Mouse (Mus musculus) bone marrow macrophage, adult 2 months (primary cell): ENCODE results near the gene Ccdc124. TPM values are rescaled to one million over a fixed set of nuclear protein-coding genes. Genes with fewer than 3 reads are reported as not detected.
A peak's percentile ranks its signal among the peaks of the same experiment; 100 is the strongest.

Experiments used
- H3K27ac ChIP-seq: 2 replicates; pipeline ENCODE4 v1.5.1; 2012; ENCODE audit warnings: low read depth, low read length; ENCODE audit not compliant: insufficient read depth
- H3K4me1 ChIP-seq: 2 replicates; pipeline ENCODE4 v1.6.1; 2012; ENCODE audit warnings: low read length; ENCODE audit not compliant: control insufficient read depth, insufficient read depth
- H3K4me3 ChIP-seq: 2 replicates; pipeline ENCODE4 v1.5.1; 2012; ENCODE audit warnings: mild to moderate bottlenecking, low read length, moderate library complexity; ENCODE audit not compliant: insufficient read depth
- CTCF ChIP-seq: IDR thresholded peaks from 2 replicates; pipeline ENCODE4 v1.5.1; 2012; ENCODE audit warnings: low read depth, mild to moderate bottlenecking, low read length, moderate library complexity
- POLR2A ChIP-seq: IDR thresholded peaks from 2 replicates; pipeline ENCODE4 v1.6.1; 2012; ENCODE audit warnings: mild to moderate bottlenecking, low read depth, low read length, borderline replicate concordance
- polyA plus RNA-seq: library from polyadenylated mRNA; stranded (reverse); fragments of >200 nt; gene quantifications from 2 replicates; pipeline ENCODE4 v1.2.4, GENCODE M21; 2012; ENCODE audit not compliant: missing spikeins, insufficient read depth, insufficient read length

Ccdc124 gene
- polyA plus RNA-seq, 1 experiment, result 35.6 TPM

DNA sequence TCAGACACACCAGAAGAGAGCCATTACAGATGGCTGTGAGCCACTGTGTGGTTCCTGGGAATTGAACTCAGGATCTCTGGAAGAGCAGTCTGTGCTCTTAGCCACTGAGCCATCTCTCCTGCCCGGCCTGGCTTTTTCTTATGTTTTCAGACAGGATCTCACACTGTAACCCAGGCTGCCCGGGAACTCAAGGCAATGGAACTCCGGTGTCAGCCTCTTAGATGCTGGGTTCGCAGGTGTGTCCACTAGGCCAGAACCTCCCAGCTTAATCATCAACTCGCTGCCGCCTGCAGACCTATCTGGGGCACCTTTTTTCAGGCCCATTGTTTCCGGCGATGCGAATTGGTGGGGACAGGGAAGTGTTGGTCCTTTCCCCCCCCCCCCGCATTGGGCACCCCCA, 33.1 kb downstream of the Ccdc124 start:
- peak overlapping the region; percentile 97 for H3K27ac ChIP-seq
- no peak for TF ChIP-seq CTCF
- TF ChIP-seq POLR2A, result no peak
- peaks cover 13% of the 10 kb centered on the region for H3K4me1 ChIP-seq
- no peak overlapping the region for H3K4me3 ChIP-seq

DNA sequence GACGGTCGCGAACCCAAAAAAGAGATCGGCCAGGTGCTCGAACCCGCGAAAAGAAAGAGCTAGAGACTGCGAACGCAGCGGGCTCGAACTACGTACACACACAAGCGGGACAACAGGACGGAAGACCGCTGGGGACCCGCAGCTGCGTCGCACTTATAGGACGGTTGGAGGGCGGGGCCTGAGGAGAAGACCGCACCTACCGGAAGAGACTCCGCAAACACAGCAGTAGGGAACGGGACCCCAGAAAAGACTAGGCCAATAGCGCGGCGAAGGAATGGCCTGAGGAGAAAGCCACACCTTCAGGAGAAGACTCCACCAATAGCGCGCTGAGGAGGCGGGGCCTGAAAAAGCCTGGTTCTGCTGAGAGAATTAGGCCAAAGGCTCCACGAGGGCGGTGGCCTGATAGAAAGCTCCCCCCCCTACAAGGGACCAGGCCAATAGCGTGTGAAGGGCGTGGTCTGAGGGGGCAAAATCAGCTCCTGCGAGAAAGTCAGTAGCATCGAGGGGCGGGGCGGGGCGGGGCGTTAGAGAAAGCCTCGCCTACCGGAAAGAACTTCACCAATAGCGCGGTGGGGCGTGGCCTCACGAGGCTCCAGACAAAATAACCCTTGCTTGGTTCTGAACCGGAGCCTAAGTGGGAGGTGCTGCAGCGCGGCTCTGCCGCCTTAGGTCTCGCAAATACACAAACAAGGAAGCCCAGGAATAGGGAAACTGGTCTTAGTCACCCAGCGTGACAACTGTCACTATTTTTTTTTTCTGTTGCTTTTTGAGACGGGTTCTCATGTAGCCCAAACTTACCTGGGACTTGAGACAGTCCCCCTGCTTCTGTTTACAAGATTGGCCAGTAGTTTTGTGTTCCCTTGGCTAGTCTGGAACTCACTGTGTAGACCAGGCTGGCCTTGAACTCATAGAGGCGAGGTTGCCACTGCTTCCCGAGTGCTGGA, 34.1 kb downstream of the Ccdc124 start, which contains the start of gene Arrdc2:
Arrdc2 (minus strand) TSS at position 313 of the 944 bp plus-strand sequence.
- peak within 1 kb of the TSS; percentile 72 for H3K4me3 ChIP-seq
- H3K4me1 ChIP-seq, result peaks cover 13% of the 10 kb centered on the region
- peak within 1 kb of the TSS; percentile 97 for H3K27ac ChIP-seq
- peak; percentile 96; the same call in 1 of the 2 replicates for TF ChIP-seq POLR2A
- TF ChIP-seq CTCF, result no peak

- H3K27ac ChIP-seq, result peak overlapping the region; percentile 97
- peak overlapping the region; percentile 72 for H3K4me3 ChIP-seq
- TF ChIP-seq POLR2A (no peak), CTCF (no peak)
- H3K4me1 ChIP-seq, result peaks cover 19% of the 10 kb centered on the region
These were observed 34.9 kb downstream of the Ccdc124 start for GRCm38 (mm10) chr8:70838654-70839407.

- no peak for TF ChIP-seq CTCF
- no peak for TF ChIP-seq POLR2A
- no peak overlapping the region for H3K4me3 ChIP-seq
- no peak overlapping the region for H3K27ac ChIP-seq
- H3K4me1 ChIP-seq, result peaks cover 39% of the 10 kb centered on the region
These were observed 37.1 kb downstream of the Ccdc124 start for GRCm38 (mm10) chr8:70836666-70837065.

GRCm38 (mm10) chr8:70834071-70834470, 39.7 kb downstream of the Ccdc124 start:
- no peak for TF ChIP-seq CTCF
- TF ChIP-seq POLR2A, result no peak
- Histone ChIP-seq H3K4me3 (0 out of 2 replicates have a peak overlapping the region, but pooled peaks have one; percentile 27), H3K4me1 (peaks cover 33% of the 10 kb centered on the region), H3K27ac (peak overlapping the region; percentile 98)

DNA sequence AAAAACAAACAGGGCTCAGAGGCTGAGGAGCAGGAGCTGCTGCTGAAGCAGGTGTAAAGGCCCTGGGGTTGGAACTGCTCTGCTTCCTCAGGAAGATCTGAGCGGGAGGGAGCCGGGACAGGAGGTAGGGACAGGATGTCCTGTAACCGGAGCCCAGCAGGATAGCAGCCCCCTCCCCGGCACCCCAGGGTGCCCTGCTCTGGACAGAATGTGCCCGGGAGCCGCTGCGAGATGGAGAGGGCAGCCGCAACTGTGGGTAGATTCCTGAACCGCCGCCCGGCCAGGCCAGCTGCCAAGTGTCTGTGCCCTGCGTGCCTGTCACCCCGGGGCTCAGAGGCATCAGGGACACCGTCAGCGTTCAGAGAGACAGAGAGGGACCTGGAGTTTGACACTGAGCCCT, 40.2 kb downstream of the Ccdc124 start:
- H3K4me3 ChIP-seq, result peak overlapping the region; percentile 27
- no peak for TF ChIP-seq POLR2A
- TF ChIP-seq CTCF, result no peak
- peak overlapping the region; percentile 98 for H3K27ac ChIP-seq
- peaks cover 33% of the 10 kb centered on the region for H3K4me1 ChIP-seq

GRCm38 (mm10) chr8:70833018-70833482, 40.7 kb downstream of the Ccdc124 start:
- H3K4me1 ChIP-seq, result peaks cover 33% of the 10 kb centered on the region
- peak overlapping the region; percentile 27 for H3K4me3 ChIP-seq
- no peak for TF ChIP-seq CTCF
- TF ChIP-seq POLR2A, result no peak; the same call in 1 of the 2 replicates
- H3K27ac ChIP-seq, result peak overlapping the region; percentile 98

DNA sequence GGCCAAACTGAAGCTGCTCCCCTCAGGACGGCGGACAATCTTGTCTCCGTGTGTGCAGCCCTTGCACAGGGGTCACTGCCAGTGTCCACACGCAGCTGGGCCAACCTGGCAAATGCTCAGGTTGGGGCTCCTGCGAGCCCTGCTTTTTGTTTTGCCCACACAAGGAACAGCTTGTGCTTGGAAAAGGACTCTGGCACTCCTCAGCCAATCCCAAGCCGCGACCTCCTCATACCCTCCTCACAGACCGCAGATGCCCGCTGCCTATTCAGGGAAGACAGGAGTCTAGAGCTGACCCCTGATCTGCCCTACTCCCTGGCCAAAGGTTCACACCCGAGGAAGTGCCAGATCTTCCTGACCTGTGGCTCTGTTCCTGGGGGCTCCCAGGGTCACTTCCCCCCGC, 41.4 kb downstream of the Ccdc124 start:
- peaks cover 33% of the 10 kb centered on the region for H3K4me1 ChIP-seq
- TF ChIP-seq CTCF, result no peak
- no peak for TF ChIP-seq POLR2A
- no peak overlapping the region for H3K4me3 ChIP-seq
- H3K27ac ChIP-seq, result peak overlapping the region; percentile 98

GRCm38 (mm10) chr8:70831517-70831916, 42.2 kb downstream of the Ccdc124 start:
- Histone ChIP-seq H3K4me3 (no peak overlapping the region), H3K27ac (no peak overlapping the region), H3K4me1 (peaks cover 30% of the 10 kb centered on the region)
- no peak for TF ChIP-seq POLR2A
